Mouse (Mus musculus) R1 (cell line): ENCODE measurements around the gene Rbm28.

Experiments used
- DNase-seq: peaks from one replicate; pipeline ENCODE4 v3.0.0-alpha.2; 2018; ENCODE audit warnings: low read depth, low spot score

Rbm28 gene

DNA sequence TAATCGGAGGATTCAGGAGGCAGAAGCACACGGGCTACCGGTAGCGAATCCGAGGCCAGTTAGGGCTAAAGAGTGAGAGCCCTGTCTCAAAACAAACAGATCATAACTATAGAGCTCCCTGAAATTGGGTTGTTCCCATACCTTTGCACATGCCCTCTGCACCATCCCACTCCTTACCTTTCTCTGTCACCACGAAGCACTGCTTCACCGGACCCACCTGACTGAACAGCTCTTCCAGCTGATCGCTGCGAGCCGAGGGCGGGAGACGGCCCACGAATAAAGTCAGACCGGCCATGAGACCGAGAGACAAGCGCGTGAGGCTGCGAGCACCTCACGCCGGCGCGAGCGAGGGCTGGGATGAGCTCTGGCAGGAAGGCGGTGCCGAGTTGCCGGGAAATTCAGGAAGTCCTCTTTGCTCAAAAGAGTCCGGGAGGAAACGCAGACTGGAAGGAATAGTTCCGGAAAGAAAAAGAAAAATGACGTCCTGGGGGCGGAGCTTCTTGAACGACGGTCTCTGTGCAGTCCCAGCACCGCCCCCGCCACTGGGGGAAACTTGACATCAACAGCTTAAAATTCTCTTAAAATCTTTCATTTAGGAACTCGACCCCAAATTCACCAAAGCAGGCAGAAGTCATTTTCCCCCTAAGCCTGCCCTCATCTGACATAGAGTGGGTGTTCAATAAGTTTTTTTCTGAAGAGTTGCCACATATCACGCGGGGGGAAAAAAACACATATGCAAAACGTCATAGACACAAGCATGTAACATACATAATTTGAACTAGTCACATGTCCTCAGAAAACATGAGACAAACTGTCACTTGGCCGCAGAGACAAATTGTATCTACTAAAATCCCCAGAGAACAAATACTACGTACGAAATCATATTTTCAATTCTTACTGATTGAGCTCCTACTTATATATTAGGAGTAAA, at the start of gene Rbm28:
Gene Rbm28, minus strand, starts transcription at position 693 of the 931 bp plus-strand sequence.
- peak; percentile 98 for DNase-seq

DNA sequence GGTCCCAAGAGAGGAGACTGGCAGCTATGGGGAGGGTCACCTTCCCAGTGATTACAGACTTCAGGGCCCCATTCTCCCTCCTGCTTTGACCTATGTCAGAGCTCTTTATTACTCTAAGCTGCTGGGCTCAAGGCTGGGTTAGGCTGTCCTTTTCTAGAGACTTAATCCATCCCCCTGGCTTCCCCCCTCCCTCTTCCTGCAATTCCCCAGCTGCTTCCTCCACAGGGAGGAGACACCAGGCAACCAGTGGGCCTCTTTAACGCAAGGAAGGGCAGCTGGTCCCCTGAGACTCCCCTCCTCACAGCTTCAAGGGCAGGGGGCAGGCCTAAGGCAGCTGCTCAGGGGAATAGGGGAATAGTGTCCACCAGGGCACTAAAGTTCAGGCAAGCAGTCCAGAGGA, 49.4 kb upstream of the Rbm28 start:
- DNase-seq: no peak

GRCm38 (mm10) chr6:29213436-29213835, 48.6 kb upstream of the Rbm28 start:
- DNase-seq: no peak

GRCm38 (mm10) chr6:29211806-29212492, 47.1 kb upstream of the Rbm28 start:
- DNase-seq: peak; percentile 87

GRCm38 (mm10) chr6:29211146-29211545, 46.3 kb upstream of the Rbm28 start:
- DNase-seq: no peak

DNA sequence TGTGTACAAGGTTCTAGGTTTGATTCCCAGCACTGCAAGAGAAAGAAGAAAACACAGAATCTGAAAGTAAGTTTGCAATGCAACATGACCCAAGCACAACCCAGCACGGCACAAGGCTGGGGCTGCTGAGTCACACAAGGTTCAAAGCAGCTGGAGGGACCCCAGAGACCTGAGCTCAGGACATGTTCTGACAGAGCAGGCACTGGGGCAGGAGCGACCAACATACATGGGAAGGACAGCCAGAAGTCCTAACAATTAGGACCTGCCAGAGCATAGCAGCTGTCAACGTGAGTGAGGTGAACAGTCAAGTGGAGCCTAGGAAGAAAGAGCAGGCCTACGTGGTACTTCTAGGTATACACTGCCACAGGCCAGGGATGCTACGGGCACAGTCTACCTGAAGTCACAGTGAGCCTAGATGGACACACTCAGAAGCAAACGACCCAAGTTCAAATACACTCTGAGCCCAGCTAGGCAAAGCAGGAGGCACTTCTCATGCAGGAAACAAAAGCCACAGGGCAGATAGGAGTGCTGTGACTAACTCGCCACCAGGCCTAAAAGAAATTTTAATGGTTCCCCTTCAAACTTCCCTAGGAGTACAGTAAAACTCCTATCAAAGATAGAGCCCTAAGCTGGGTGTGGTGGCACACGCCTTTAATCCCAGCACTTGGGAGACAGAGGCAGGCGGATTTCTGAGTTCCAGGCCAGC, 45.6 kb upstream of the Rbm28 start:
- no peak for DNase-seq

DNA sequence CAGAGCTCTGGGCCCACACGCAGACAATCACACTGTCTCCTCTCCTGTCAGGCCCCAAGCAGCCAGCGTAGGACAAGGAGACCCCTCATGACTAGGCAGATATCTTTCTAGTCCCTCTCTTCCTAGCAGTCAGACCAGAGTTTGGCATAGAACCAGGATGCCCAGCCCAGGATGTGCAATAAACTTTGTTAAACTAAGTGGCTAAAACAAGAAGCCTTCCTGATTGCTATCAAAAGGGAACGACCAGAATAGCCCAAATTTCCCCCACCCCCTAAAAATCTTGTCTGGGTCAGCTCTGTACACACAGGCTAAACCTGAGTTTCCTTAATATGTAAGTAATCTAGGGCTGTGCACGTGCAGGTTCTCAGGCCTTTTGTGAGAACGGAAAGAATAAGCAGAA, 43.4 kb upstream of the Rbm28 start:
- DNase-seq: no peak

DNA sequence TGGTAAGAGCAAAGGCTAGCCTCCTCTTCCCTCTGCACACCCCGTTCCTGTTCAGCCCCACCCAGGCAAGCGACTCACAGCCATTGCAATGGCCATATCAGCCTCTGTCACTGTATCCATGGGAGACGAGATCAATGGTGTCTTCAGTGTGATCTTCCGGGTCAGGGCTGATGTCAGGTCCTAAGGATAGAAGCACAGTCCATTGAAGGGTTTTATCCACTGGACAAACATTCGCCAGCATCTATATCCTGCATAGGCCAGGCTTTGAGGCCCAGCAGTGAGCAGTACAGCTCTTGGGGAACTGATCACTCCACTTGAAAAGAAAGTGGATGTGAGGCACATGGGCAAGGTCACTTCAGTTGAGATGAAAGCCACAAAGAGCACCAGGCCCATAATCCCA, 42.2 kb upstream of the Rbm28 start:
- no peak for DNase-seq

DNA sequence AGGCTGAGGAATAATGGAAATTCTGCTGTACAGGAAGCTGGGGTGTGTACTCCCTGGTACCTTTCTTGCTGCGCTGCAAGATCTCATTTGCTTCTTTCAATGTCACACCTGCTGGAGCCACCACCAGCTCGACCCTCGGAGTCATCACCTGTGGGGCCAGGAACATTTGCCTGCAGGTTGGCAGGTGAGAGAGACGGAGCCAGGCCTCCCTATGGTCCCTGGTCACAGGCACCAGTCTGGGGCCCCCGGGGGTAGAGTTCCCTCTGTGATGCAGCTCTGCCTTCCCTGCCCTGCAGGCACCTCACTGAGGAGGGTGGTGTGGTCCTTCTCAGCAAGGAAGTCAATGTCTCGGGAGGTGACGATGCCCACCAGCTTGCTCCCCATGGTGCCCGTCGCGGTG, 41.2 kb upstream of the Rbm28 start:
- DNase-seq: no peak

- peak; percentile 87 for DNase-seq
Observed at GRCm38 (mm10) chr6:29204932-29205614, 40.3 kb upstream of the Rbm28 start.

DNA sequence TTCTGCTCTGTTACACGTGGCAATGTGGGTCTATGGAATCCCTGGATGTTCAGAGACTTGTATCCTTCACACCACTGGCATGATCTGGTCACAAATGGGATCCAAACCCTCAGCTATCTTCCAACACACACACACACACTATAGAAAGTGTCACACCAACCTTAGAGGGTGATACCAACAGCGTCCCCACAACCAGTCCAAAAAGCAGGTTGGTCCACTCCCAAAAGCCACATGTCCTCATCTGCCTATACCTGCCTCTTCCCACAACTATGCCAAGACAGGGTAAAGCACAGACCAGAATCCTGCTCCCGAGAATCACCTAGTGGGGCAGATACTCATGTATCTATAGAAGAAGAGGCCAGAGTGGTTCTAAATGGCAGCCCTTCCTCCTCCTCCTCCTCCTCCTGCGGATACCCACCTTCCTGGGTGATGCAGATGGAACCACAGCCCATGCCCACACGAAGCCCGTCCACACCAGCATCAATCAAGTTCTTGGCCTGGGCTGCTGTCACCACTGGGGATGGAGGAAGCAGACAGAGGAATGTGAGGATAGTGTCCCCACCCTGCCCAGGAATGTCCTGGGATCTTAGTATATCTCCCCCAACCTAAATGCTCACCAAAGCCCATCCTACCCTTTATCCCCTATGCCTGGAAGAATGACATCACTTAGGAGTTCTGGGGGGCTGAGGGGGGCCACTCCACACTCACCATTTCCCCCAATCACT, 39.2 kb upstream of the Rbm28 start:
- DNase-seq: peak; percentile 68

GRCm38 (mm10) chr6:29203096-29203495, 38.3 kb upstream of the Rbm28 start:
- no peak for DNase-seq

DNA sequence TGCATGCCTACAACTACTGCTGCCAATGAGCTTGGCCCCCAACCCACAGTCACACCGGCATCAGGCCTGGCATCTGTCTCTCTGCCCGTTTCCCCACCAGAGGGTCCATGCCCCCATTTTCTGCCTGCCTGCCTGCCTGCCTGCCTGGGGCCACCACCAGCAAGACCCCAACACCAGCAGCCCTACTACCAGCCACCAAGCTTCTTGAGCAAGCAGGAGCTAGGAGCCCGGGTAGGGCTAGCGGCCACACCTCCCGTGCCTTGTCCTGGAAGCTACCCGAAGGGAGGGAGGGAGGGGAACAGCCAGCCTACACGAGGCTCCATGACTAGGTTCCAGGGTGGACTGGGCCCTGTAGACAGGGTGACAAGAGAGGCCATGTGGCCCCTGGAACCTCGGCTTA, 37.2 kb upstream of the Rbm28 start:
- DNase-seq: no peak

- DNase-seq: no peak
Observed at GRCm38 (mm10) chr6:29201341-29201740, 36.5 kb upstream of the Rbm28 start.

DNA sequence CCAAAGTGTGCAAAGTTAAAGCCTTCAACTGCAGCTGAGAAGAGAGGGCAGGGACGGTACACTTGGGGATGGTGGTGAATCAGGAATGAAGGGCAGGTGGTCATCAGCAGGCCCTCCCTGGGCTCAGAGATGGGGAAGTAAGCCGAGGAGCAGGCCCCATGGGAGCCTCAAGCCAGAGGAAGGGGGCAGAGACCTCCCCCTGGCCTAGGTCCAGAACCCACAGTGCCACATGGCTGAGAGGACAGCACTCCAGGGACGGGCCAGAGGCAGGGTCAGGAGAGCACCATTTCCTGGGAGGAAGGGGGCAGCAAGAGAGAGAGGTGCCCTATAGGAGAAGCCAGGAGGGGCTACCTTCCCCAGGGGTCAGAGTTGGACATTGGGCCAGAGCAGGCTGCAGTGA, 35.7 kb upstream of the Rbm28 start:
- DNase-seq: no peak

- DNase-seq: no peak
Observed at GRCm38 (mm10) chr6:29199223-29199855, 34.5 kb upstream of the Rbm28 start.

- DNase-seq: peak; percentile 96
Observed at GRCm38 (mm10) chr6:29198309-29199222, 33.8 kb upstream of the Rbm28 start.

- peak; percentile 26 for DNase-seq
Observed at GRCm38 (mm10) chr6:29195846-29196698, 31.3 kb upstream of the Rbm28 start.
